Mouse (Mus musculus) megakaryocyte-erythroid progenitor cell, adult 5-6 weeks (primary cell): ENCODE data around the gene Npr1. TPM values are rescaled to one million over a fixed set of nuclear protein-coding genes. Genes with fewer than 3 reads are reported as not detected.

Experiments
- ATAC-seq: replicated peaks from 2 replicates; pipeline ENCODE4 v1.8.0; 2016; ENCODE audit warnings: mild to moderate bottlenecking, inconsistent platforms; ENCODE audit not compliant: severe bottlenecking, poor library complexity, low FRiP score, low TSS enrichment
- total RNA-seq, 2 experiments: library from RNA; stranded (forward) in 1 of 2; stranded (reverse) in 1 of 2; fragments of 200-1000, 215-1000 nt in 1 of 2; fragments of >200 nt in 1 of 2; fragmentation: Nextera tagmentation in 1 of 2; gene quantifications; 2 replicates each; pipeline ENCODE4 v1.2.3; 2014 to 2017

Npr1 gene
- total RNA-seq, 2 experiments from 2014 or later: not detected

- no peak for ATAC-seq
These were observed 22.9 kb upstream of the Npr1 start for GRCm38 (mm10) chr3:90488576-90488975.

DNA sequence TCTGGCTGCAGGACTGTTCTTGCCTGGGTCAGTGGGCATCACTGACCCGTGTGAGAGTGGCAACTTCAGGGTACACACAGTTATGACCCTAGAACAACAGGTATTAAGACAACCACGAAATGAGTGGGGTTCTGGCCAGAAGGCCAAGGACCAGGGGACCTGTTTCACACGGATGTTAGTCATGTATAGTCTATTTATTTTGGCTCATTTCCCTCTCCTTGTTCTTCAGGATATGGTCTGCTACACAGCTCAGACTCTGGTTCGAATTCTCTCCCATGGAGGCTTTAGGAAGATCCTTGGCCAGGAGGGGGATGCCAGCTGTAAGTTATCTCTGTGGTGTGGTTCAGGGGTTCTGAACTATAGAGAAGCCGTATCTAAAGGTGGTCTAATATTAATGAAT lies 21.3 kb upstream of the Npr1 start:
- ATAC-seq: no peak

DNA sequence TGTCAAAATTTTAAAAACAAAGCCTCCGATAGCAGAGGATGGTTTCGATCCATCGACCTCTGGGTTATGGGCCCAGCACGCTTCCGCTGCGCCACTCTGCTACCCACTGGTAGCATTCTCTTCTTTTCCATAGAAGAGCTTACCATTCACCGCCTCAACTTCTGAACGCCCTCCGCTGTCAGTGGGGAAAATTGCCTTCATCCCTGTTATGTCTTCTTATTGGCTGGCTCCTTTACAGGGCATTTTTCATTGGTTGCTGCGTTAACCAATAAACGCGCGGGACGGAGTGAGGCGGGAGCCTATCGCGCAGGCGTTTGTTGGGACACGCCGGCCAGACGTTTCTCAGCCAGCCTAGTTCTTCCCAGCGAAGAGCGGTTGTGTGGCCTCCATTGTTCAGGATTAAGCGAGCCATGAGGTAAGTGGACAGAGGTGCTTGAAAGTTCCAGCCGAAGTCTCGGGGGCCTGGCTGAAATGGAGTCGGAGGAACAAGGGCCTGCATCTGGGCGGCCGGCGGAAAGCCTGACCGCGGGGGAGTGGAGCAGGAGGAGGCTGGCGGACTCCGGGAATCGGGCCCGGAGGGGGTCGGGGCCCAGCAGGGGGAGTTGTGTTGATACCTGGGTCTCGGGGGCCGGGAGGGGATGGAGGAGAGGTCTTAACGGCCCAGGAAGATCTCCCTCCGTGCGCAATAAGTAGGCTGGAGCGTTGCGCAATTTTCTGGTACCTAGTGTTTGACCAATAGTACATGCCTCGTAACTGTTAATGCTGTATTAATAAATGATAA lies 10.4 kb upstream of the Npr1 start, which contains the start of gene Ilf2:
TSS of gene Ilf2 (plus strand) at position 296 of the 781 bp plus-strand sequence.
- ATAC-seq: peak; percentile 97

GRCm38 (mm10) chr3:90475151-90475830 lies 9.6 kb upstream of the Npr1 start:
- no peak; the same call in 1 of the 2 replicates for ATAC-seq

DNA sequence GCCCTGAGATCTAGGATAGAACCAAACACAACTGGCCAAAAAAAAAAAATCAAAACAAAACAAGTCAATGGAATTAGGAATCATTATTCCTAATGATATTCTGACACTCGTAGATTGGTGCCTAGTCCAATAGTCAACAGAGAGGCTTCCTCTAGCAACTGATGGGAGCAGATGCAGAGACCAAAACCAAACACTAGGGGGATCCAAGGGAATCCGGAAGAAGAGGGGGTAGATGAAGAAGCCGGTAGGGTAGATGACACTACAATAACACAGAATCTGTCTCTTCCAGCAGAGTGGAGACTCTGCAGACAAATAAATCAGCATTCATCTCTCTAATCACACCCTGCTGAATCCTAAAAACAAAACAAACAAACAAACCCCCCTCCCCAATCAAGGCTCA lies 6.5 kb upstream of the Npr1 start:
- ATAC-seq: peak; percentile 67

GRCm38 (mm10) chr3:90467618-90468300 lies 2.1 kb upstream of the Npr1 start:
- no peak for ATAC-seq

GRCm38 (mm10) chr3:90466311-90466766 lies 673 bp upstream of the Npr1 start:
- ATAC-seq: peak; percentile 46; the same call in 1 of the 2 replicates

GRCm38 (mm10) chr3:90465081-90465685 lies 483 bp downstream of the Npr1 start:
- peak; percentile 13; the same call in 1 of the 2 replicates for ATAC-seq

DNA sequence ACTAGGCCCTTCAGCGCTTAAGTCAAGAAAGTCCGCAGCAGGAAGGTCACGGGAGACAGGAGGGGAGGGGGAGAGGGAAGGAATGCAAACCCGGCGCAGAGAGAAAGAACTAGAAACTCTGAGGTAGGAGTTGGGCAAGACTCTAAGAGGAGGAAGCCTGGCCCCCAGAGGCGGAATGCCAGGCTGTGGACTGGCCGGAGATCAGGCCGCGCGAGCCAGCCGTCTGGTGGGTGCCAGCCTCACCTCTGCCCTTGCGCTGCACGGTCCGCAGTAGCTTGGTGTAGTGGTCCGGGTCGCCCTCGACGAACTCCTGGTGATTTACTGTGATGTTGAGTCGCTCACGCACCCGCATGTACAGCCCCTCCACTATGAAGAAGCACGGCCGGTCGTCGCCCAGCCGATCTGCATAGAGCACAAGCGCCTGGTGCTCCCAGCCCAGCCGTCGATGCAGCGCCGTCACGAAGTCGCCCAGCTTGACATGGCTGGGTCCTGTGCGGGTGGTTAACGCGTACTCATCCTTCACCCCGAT lies 1.1 kb downstream of the Npr1 start:
- ATAC-seq: 0 out of 2 replicates have a peak, but pooled peaks have one; percentile 15

DNA sequence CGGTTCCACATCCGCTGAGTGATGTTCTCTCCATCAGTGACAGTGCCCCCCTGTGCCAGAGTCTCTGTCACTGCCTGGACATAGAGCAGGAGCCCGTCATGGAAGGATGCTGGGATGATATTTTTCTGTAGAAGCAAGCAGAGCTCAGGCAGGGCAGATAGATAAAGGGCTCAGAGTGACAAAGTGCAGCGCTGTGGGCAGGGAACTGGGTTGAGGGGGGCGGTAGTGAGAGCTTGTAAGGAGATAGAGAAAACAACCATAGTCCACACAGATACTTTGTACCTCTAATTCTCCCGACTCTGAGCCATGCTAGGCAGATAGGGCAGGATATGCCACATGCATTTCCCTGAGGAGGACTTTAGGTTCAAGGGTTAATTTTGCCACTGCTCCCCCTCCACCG lies 3.1 kb downstream of the Npr1 start:
- peak; percentile 41 for ATAC-seq

DNA sequence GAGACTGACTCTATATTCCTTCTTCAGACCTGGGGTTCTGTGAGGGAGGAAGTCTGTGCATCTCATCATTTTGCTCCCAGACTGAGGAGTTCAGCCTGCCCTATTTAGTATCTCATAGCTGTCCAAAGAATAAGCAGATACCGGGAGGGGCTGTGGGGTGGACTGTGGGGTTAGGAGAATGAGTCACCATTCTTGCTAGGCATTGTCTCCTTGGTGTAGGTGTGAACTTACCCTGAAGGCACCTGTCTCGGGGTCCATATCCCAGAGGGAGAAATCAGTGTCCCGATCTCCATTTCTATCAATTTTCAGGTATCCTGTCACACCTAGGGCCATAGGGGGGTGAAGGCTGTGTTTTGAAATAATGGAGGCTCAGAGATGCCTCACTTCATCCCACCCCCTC lies 3.7 kb downstream of the Npr1 start:
- ATAC-seq: no peak

DNA sequence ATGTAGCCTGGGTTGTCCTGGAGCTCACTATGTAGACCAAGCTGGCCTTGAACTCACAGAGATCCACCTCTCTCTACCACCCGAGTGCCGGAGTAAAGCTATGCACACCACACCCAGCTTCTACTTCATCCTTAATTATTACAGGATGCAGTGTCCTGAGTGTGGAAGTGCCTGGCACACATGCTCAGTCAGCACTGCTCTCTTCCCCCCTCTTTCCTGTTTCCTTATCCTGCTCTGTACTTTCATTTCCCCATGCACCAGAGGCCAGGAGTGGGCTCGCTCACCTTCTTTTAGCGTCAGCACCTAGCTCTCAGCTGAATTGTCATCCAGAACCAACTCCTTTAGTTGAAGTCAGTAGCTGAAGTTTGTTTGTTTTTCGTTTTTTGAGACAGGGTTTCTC lies 5.4 kb downstream of the Npr1 start:
- no peak for ATAC-seq

GRCm38 (mm10) chr3:90459727-90460126 lies 5.9 kb downstream of the Npr1 start:
- ATAC-seq: no peak

DNA sequence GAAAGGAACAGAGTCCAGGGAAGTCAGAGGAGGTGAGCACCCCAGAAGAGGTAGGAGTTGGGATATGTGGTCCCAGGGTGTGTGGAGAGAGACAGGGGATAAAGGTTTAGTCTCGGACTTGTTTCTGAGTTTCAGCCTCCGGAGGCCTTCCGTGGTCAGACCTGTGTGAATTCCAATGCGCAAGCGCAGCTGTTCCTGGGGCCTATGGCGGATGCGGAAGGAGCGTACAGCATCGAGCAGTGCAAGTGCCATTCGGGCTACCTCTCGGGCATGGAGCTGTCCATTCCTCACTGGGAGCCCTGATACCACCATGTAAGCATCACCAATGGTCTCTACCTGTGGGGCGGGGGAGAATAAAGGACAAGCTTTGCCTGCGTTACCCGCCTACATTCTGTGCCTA lies 10.7 kb downstream of the Npr1 start:
- no peak for ATAC-seq

DNA sequence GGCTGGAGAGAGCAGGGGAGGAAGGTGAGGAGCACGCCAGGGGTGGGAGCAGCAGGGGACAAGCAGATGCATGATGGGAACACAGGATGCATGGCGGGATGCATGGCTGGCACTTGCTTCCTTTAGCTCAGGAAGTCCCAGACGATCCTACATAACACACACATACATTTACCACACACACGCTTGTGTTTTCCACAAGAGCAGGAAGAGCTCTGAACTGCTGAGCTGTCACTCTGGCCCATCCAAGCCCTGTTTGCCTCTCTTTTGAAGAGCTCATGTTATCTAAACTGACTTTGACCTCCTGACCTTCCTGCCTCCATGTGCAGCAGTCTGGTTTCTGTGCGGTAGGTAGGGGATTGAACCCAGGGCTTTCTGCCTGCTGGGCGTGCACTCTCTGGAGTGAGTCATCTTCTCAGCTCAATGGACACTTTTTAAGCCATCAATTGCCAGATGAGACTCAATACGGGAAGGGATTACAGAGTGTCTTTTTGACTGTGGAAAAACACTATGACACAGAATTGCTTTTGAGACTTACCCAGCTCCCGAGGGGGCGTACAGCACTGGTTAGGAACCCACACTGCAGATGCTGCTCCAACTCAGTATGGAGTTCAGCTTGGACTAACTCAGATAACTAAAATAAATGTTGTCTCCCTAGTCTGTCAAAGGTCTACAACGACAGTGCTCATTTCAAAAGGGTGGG lies 14.1 kb downstream of the Npr1 start:
- ATAC-seq: no peak

GRCm38 (mm10) chr3:90450874-90451273 lies 14.8 kb downstream of the Npr1 start:
- ATAC-seq: no peak

- no peak for ATAC-seq
These were observed 17.0 kb downstream of the Npr1 start for GRCm38 (mm10) chr3:90448626-90449025.

- no peak for ATAC-seq
These were observed 18.6 kb downstream of the Npr1 start for GRCm38 (mm10) chr3:90447123-90447494.
